Mouse (Mus musculus) limb, embryonic 11.5 days (tissue): ENCODE measurements around the gene Lnpep. TPM values are rescaled to one million over a fixed set of nuclear protein-coding genes. Genes with fewer than 3 reads are reported as not detected.

Source experiments
- ATAC-seq: fragments of 200-750 bp; cut with Nextera tagmentation; 2 replicates; pipeline ENCODE4 v1.8.0; 2017; ENCODE audit warnings: low read depth; ENCODE audit not compliant: insufficient number of reproducible peaks, low FRiP score, low TSS enrichment
- DNase-seq: peaks from one replicate; pipeline ENCODE4 v3.0.0-alpha.2; 2015; ENCODE audit warnings: low spot score
- H3K27ac ChIP-seq: fragments of 300-500 bp; sonication (generic); replicated peaks from 2 replicates; pipeline ENCODE4 v1.5.1; 2014; ENCODE audit warnings: low read depth, mild to moderate bottlenecking, low read length
- H3K27me3 ChIP-seq: fragments of 300-500 bp; sonication (generic); 2 replicates; pipeline ENCODE4 v1.6.1; 2014; ENCODE audit warnings: mild to moderate bottlenecking, low read length, mixed read lengths; ENCODE audit not compliant: control insufficient read depth, insufficient read depth
- H3K36me3 ChIP-seq: fragments of 300-500 bp; sonication (generic); 2 replicates; pipeline ENCODE4 v1.6.1; 2014; ENCODE audit warnings: mild to moderate bottlenecking, low read length, moderate library complexity, mixed read lengths; ENCODE audit not compliant: control insufficient read depth, insufficient read depth
- H3K4me1 ChIP-seq: fragments of 300-500 bp; sonication (generic); 2 replicates; pipeline ENCODE4 v1.6.1; 2014; ENCODE audit warnings: low read length, mixed read lengths; ENCODE audit not compliant: control insufficient read depth, insufficient read depth
- H3K4me2 ChIP-seq: fragments of 300-500 bp; sonication (generic); 2 replicates; pipeline ENCODE4 v1.6.1; 2014; ENCODE audit warnings: low read depth, mild to moderate bottlenecking, moderate library complexity; ENCODE audit not compliant: severe bottlenecking
- H3K4me3 ChIP-seq: fragments of 300-500 bp; sonication (generic); 2 replicates; pipeline ENCODE4 v1.5.1; 2014; ENCODE audit warnings: low read depth, low read length
- H3K9ac ChIP-seq: fragments of 300-500 bp; sonication (generic); 2 replicates; pipeline ENCODE4 v1.6.1; 2014; ENCODE audit warnings: mild to moderate bottlenecking, low read length
- H3K9me3 ChIP-seq: fragments of 300-500 bp; sonication (generic); 2 replicates; pipeline ENCODE4 v1.6.1; 2016; ENCODE audit warnings: low read length; ENCODE audit not compliant: control insufficient read depth
- WGBS: fragments of 180-500 bp; shearing (Covaris S2); extraction: QIAGEN DNeasy Blood & Tissue Kit; methylation state at CpG from one replicate; pipeline ENCODE4 v1.1.7; 2014; 5-methylcytosine and 5-hydroxymethylcytosine counted together
- polyA plus RNA-seq: library from polyadenylated mRNA; unstranded; fragments of >200 nt; fragmentation: Nextera tagmentation; extraction: Ambion mirVana; gene quantifications from 2 replicates; pipeline ENCODE4 v1.2.1, GENCODE M21; 2014

Lnpep gene
- polyA plus RNA-seq, 1 experiment from 2014 or later: 8.6 TPM

- no peak overlapping the region for H3K27ac ChIP-seq
Measured at GRCm38 (mm10) chr17:17602330-17602729, 22.5 kb downstream of the Lnpep start.

GRCm38 (mm10) chr17:17600804-17601252 lies 24.0 kb downstream of the Lnpep start:
- Histone ChIP-seq H3K4me2 (no peak overlapping the region), H3K4me1 (no peaks in the 10 kb centered on the region), H3K36me3 (no peaks in the 10 kb centered on the region), H3K4me3 (no peak overlapping the region), H3K9me3 (no peaks in the 10 kb centered on the region), H3K9ac (no peak overlapping the region), H3K27ac (no peak overlapping the region), H3K27me3 (no peaks in the 10 kb centered on the region)
- no peak for ATAC-seq
- no peak for DNase-seq
- 76% methylated on average over 3 of the region's 3 CpGs for WGBS

More at GRCm38 (mm10) chr17:17602330-17602729, 22.5 kb downstream of the Lnpep start:
- Histone ChIP-seq H3K4me1 (no peaks in the 10 kb centered on the region), H3K4me3 (no peak overlapping the region), H3K27me3 (no peaks in the 10 kb centered on the region), H3K9me3 (no peaks in the 10 kb centered on the region), H3K4me2 (no peak overlapping the region), H3K36me3 (no peaks in the 10 kb centered on the region), H3K9ac (no peak overlapping the region)
- ATAC-seq: no peak
- WGBS: 61% methylated on average over 4 of the region's 4 CpGs
- DNase-seq: no peak

- Histone ChIP-seq H3K4me1 (no peaks in the 10 kb centered on the region), H3K4me3 (no peak overlapping the region), H3K4me2 (no peak overlapping the region), H3K9ac (no peak overlapping the region), H3K36me3 (no peaks in the 10 kb centered on the region), H3K27ac (no peak overlapping the region), H3K27me3 (no peaks in the 10 kb centered on the region), H3K9me3 (no peaks in the 10 kb centered on the region)
- ATAC-seq: no peak
- no peak for DNase-seq
- WGBS: 92% methylated on average over 1 of the region's 1 CpGs
Measured at GRCm38 (mm10) chr17:17600001-17600400, 24.8 kb downstream of the Lnpep start.

- WGBS: 93% methylated on average over 2 of the region's 2 CpGs
Measured at GRCm38 (mm10) chr17:17598355-17598754, 26.5 kb downstream of the Lnpep start.

GRCm38 (mm10) chr17:17592926-17593325 lies 31.9 kb downstream of the Lnpep start:
- no peak for ATAC-seq
- H3K4me1 ChIP-seq: no peaks in the 10 kb centered on the region
- no peaks in the 10 kb centered on the region for H3K27me3 ChIP-seq
- H3K36me3 ChIP-seq: no peaks in the 10 kb centered on the region
- H3K4me2 ChIP-seq: no peak overlapping the region
- WGBS: 90% methylated on average over 1 of the region's 1 CpGs
- no peaks in the 10 kb centered on the region for H3K9me3 ChIP-seq
- no peak for DNase-seq
- no peak overlapping the region for H3K9ac ChIP-seq
- H3K27ac ChIP-seq: no peak overlapping the region
- no peak overlapping the region for H3K4me3 ChIP-seq

More at GRCm38 (mm10) chr17:17598355-17598754, 26.5 kb downstream of the Lnpep start:
- Histone ChIP-seq H3K4me3 (no peak overlapping the region), H3K36me3 (no peaks in the 10 kb centered on the region), H3K27me3 (no peaks in the 10 kb centered on the region), H3K9me3 (no peaks in the 10 kb centered on the region), H3K27ac (no peak overlapping the region), H3K9ac (no peak overlapping the region), H3K4me1 (no peaks in the 10 kb centered on the region), H3K4me2 (no peak overlapping the region)
- ATAC-seq (no peak), DNase-seq (no peak)

GRCm38 (mm10) chr17:17587333-17588047 lies 37.4 kb downstream of the Lnpep start:
- Histone ChIP-seq H3K27ac (no peak overlapping the region), H3K9me3 (no peaks in the 10 kb centered on the region), H3K9ac (no peak overlapping the region), H3K27me3 (no peaks in the 10 kb centered on the region), H3K4me3 (no peak overlapping the region), H3K36me3 (no peaks in the 10 kb centered on the region), H3K4me2 (no peak overlapping the region), H3K4me1 (no peaks in the 10 kb centered on the region)
- WGBS: 88% methylated on average over 7 of the region's 7 CpGs
- DNase-seq (no peak), ATAC-seq (no peak)

- DNase-seq (no peak), ATAC-seq (no peak)
- H3K4me1 ChIP-seq: no peaks in the 10 kb centered on the region
- no peaks in the 10 kb centered on the region for H3K9me3 ChIP-seq
- H3K27ac ChIP-seq: no peak overlapping the region
- no peaks in the 10 kb centered on the region for H3K36me3 ChIP-seq
- H3K4me3 ChIP-seq: no peak overlapping the region
- WGBS: 95% methylated on average over 4 of the region's 4 CpGs
- no peaks in the 10 kb centered on the region for H3K27me3 ChIP-seq
- H3K9ac ChIP-seq: no peak overlapping the region
- no peak overlapping the region for H3K4me2 ChIP-seq
Measured at GRCm38 (mm10) chr17:17585115-17585514, 39.7 kb downstream of the Lnpep start.

DNA sequence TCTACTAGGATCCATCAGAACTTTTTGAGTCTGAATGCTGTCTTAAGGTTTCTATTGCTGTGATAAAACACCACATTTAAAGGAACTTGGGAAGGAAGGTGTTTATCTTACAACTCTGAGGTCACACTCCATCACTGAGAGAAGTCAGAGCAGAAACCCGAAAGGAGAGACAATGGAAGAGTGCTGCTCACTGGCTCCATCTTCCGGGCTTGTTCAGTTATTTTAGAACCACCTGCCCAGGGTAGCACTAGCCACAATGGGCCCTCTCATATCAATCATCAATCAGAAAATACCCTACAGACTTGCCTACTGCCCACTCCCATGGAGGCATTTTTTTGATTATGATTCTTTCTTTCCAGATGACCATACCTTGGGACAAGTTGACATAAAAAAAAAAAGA lies 41.0 kb downstream of the Lnpep start:
- 63% methylated on average over 2 of the region's 2 CpGs for WGBS
- no peak overlapping the region for H3K27ac ChIP-seq
- H3K9ac ChIP-seq: no peak overlapping the region
- no peaks in the 10 kb centered on the region for H3K36me3 ChIP-seq
- no peaks in the 10 kb centered on the region for H3K9me3 ChIP-seq
- H3K4me2 ChIP-seq: no peak overlapping the region
- ATAC-seq (no peak), DNase-seq (no peak)
- H3K27me3 ChIP-seq: no peaks in the 10 kb centered on the region
- no peaks in the 10 kb centered on the region for H3K4me1 ChIP-seq
- no peak overlapping the region for H3K4me3 ChIP-seq

DNA sequence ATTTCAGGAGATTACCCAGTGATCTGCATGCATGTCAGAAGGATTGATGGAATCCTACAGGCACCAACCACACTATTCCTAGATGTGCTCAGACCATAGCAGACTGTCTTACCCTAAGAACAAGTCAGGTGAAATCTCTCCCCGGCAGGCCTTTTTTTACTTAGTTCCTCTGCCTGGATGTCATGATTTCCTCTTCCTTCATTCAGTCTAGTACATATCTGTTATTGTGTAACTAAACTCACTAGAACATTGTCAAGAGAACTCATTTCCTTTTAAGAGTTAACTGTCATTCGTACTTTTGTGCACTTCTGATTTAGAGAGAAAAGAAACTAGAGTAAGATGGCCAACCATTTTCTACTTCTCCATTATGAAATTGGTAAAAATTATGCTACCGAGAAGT lies 43.6 kb downstream of the Lnpep start:
- no peaks in the 10 kb centered on the region for H3K36me3 ChIP-seq
- no peak overlapping the region for H3K9ac ChIP-seq
- no peaks in the 10 kb centered on the region for H3K9me3 ChIP-seq
- no peak for DNase-seq
- H3K4me2 ChIP-seq: no peak overlapping the region
- no peaks in the 10 kb centered on the region for H3K4me1 ChIP-seq
- no peak overlapping the region for H3K27ac ChIP-seq
- 90% methylated on average over 3 of the region's 3 CpGs for WGBS
- H3K4me3 ChIP-seq: no peak overlapping the region
- no peak for ATAC-seq
- H3K27me3 ChIP-seq: no peaks in the 10 kb centered on the region
